Mouse (Mus musculus): Measurements from ENCODE around the gene Ube2j1.
A peak's percentile ranks its signal among the peaks of the same experiment; 100 is the strongest.
"Not testable (repeated sequence)": the region's sequence is repeated elsewhere in the genome, so short reads cannot be mapped to it uniquely, and the experiment has no call there.

Ube2j1 gene

DNA sequence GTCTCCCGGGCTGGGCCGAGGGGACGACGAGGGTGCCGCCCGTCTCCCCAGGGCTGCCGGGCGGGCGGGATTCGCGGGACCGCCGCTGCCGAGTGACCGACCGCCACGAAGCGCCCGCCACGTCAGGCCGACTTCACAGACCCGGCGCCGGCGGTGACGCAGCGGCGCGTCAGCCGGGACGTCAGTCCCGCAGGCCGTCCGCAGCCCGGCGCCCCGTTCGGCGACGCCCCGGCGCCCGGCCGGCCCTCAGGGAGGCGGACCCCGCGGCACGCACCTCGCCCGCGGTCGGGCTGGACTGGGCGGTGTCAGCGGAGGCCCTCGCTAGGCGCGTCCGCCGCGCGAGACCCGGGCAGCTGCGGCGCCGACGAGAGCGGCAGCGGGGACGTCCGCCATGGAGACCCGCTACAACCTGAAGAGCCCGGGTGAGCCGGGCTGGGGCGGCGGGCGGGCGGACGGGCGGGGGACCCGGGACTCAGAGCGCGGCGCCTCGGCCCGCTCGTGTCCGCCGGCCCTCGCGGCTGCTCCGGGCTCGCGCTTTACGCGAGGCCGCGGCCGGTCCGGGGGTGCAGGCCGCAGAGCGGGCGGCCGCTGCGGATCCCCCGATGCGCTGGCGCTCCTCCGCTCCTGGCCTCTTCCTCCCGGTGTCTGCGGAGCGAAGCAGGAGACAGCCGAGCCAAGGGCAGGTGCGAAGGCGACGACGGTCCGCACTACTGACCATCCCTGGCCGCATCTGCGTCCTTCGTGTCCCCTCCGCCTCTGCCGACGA, at the start of gene Ube2j1:
Ube2j1 (plus strand) TSS at position 222 of the 766 bp plus-strand sequence.
- peak; percentile 91 for DNase-seq (ENCODE audit: low read depth, low spot score)

DNA sequence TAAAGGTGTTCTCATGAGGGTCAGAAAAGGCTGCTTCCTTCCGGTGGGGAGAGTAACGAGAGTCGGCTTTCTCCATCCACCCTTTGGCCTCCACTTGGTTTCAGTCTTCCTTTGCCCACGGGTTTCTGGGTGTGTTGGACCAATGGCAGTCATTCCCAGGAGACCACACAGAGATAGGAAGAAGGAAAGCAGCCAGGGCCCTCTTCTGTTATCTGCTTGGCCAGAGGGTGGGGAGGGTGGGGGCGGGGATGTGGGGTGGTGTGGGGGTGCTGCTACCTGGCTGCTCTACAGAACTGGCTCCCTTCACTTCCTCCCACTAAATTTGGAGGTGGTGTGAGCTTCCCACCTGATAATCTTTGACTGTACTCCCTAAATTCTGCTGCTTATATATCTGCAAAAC, 49.6 kb upstream of the Ube2j1 start:
- no peak for DNase-seq (ENCODE audit: low read depth, low spot score)

DNA sequence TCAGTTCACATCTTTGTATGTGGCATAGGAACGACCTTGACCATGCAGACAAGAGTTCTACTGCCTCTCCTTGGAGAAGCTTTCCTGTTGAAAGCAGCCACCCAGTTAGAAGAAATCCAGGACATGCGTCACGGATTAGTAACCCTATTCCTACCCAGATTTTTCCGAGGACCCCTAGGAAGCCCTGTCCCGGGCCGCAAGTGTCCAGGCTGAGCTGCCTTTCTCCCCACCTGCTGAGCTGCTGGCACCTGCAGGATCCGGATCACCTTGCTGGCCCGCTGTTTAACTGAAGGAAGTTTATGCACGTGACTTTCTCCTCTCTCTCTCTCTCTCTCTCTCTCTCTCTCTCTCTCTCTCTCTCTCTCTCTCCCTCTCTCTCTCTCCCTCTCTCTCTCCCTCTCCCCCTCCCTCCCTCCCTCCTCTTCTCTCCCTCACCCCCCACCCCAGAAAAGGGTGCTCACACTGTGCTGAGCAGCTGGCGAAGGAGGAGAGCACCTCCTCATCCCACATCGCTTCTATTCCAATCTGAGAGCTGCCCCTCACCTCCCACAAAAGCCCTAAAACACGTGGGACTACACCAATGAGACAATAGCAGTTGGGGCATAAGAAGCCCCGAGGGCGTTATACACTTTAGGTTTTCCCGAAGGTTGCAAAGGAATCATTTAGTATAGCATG, 49.0 kb upstream of the Ube2j1 start:
- no peak for DNase-seq (ENCODE audit: low read depth, low spot score)

DNA sequence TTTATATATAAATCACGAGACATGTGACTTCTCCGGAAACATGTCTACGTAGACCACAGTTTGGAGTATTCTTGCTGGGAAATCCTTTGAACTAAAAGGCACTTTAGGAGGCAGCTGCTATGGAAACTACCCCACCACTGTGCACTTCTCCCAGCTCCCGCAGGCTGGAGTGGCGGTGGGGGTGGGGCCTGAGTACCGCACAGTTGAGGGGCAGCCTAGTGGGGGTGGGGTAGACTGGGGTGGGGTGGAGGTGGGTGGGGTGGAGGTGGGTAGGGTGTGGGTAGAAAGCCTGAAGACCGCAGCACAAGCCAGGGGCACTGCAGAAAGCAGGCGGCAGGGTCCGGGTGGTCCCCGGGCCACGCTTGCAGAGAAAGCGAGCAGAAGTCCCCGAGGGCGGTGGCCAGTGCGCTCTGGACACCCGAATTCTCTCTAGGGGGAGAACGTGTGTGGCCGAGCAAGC, 48.5 kb upstream of the Ube2j1 start, which contains the start of gene Rragd:
Rragd (plus strand) TSS at position 322 of the 460 bp plus-strand sequence.
- peak; percentile 68 for DNase-seq (ENCODE audit: low read depth, low spot score)

DNA sequence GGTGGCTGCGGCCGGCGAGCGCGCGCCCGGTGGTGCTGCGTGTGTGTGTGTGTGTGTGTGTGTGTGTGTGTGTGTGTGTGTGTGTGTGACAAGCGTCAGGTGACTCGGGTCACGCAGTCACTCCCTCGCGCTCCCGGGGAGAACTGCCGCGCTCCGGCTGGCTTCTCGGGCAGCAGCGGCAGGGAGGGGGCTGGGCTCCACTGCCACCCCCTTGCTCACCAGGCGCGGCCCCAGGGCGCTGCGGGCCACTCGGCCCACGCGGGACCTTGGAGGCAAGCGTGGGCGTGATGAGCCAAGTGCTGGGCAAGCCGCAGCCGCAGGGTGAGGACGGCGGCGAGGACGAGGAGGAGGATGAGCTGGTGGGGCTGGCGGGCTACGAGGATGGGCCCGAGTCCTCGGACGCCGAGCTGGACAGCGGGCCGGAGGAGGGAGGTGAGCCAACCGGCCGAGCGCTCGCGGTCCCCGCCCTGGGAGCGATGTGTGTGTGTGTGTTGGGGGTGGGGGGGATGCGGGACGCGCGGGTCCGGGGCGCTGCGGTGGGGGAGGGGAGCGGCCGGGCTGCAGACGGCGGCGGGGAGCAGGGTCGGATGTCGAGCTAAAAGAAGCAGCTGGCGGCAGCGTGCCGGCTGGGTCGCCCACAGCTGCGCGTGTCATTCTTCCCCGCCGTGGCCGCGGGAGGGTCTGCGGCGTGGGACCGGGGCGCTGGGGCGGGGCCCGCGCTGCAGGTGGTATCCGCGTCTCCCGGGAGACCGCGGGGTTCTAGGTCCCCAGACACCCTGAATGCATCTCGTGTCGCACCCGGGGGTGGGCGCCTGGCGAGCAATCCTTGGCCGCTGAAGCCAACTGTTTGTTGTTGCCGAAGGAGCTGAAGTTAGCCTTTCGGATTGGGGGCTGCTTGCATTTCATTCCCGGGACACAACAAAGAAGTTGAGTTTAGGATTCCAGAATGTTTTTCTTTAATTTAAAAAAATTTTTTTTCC, 47.8 kb upstream of the Ube2j1 start:
- DNase-seq (ENCODE audit: low read depth, low spot score), result peak; percentile 72

DNA sequence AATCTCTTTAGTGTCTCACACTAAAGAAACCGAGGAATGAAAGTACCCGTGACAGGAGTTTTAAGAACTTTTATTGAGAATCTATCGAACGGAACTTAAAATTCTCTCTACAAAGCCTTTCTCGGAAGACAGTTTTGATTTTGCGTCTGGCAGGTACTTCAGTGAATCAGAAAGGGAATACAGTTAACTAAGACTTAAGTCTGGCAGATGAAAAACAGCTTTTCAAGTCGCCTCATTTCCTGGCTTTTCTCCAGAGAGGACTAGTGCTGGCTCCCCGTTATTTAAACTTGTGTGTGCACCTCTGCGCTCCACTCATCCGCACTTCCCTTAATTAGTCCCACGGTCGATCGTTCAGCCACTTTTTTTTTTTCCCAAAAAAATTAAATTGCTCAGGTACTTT, 47.0 kb upstream of the Ube2j1 start:
- DNase-seq (ENCODE audit: low read depth, low spot score), result peak; percentile 39

DNA sequence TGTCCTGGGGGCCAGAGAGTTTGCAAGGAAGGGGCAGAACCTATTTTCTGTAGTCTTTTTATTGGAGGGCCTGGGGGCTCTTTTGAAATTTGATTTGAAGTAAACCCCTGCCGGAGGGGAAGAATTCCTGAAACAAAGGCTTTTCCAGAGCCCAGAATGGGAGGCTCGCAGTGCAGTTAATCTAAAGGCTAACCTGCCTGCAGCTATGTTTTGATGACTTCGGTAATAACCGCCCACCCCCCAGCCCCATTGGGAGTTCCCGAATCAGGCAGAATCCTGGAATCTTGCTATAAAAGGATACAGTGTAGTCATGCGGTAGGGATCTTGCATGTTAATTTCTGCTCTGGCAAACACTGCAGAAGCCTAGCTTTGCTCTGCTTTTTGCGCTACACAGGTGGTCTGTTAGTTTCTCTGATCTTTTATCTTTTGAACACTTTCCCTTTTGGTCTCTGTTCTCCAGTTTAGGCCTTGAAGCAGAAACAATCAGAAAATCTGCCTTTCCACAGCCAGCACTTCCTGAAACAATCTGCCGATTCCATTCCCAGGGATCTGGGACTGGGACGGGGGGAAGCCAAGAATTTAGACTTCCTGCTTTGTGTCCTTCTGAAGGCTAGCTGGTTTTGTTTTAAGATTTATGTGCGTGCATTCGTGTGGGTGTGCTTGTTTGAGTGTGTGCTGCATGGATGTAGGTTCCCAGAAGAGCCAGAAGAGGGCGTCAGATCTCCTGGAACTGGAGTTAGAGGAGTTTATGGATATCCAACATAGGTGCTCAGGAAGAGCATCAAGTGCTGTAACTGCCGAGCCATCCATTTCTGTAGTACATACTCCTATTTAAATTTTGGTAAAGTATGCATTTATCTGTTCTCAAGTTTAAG, 46.2 kb upstream of the Ube2j1 start:
- DNase-seq (ENCODE audit: low read depth, low spot score), result peak; percentile 68

DNA sequence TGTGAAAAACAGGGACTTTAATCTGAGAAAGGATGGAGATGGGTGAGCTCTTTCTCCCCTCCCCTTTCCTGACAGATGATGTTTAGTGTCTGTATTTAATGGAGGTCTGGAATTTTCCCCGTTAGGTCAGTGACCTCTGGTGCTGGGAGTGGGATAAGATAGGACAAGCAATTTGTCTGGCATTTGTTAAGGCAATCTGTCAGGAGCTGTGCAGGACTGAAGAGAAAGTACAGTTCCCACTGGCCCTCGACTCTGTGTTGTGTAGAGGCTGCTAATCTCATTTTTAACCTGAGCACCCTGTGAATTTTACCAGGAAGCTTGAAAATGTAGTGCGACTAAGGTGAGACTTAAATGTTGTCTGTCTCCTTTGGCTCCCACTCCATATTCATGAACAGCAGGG, 45.5 kb upstream of the Ube2j1 start:
- peak; percentile 69 for DNase-seq (ENCODE audit: low read depth, low spot score)

DNA sequence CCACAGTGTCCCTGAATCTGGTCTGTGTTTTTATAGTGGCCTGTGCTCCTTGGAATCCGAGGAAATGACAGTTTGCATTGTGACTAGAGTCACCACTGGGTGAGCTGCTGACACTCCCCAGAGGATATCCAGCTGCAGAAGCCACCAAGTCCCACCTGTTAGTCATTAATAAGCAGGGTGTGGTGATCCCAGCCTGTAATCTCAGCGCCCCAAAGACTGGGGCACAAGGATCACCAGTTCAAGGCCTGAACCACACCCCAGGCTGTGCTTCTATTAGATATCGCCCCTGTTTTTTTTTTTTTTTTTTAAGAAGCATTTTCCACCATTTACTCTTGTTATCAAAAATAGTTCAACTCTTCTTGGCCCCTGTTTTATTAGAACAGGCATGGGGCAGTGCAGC, 44.2 kb upstream of the Ube2j1 start:
- DNase-seq (ENCODE audit: low read depth, low spot score), result no peak

DNA sequence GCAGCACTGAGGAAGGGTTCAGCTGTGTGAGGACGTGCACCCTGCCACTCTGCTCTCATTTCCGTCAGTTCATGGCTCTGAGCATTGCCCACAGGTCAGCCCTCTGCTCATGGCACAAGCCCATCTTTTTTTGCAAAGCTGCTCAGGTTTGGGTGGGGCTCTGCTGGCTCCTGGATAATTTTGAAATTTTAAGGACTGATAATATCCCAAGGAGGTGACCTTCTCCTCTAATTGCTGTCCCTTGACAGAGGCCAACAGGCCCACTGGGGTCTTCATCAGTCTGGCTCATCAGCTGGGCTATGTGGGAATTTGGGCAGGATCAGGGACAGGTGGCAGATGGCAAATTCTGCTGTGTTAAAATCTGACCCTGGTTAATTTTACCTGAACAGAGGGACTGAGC, 41.9 kb upstream of the Ube2j1 start:
- no peak for DNase-seq (ENCODE audit: low read depth, low spot score)

DNA sequence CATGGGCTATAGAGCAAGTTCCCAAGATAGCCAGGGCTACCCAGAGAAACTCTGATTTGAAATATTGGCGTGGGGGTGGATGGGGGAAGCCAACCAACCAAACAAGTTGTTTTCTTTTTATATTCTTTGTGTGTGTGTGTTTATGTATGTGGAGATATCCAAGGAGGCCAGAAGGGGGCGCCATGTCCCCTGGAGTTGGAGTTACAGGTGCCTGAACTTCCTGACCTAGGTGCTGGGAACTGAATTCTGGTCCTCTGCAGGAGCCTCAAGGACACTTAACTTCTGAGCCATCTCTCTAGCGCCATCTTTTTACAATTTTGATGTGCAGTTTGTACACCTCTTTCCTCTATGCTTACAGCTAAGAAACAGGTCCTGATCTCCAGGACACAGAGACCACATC, 37.0 kb upstream of the Ube2j1 start:
- DNase-seq (ENCODE audit: low read depth, low spot score), result no peak

DNA sequence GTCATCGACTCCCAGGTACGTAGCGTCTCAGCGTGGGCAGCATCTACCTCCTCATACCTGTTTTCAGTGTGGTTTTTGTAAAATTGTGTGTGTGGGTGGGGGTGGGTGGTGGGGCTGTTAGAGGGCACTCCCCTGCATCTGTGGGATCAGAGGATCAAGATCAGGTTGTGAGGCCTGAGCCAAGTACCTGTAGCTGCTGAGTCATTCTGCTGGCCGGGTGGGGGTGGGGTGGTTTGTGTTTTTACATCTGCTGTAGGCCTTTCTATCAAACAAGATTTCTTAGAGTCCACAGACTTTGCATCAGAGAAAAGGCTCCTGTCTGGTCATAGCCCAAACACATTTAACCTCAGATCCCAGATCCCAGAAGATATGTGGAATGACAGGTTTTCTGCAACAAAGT, 35.1 kb upstream of the Ube2j1 start:
- DNase-seq (ENCODE audit: low read depth, low spot score), result no peak

DNA sequence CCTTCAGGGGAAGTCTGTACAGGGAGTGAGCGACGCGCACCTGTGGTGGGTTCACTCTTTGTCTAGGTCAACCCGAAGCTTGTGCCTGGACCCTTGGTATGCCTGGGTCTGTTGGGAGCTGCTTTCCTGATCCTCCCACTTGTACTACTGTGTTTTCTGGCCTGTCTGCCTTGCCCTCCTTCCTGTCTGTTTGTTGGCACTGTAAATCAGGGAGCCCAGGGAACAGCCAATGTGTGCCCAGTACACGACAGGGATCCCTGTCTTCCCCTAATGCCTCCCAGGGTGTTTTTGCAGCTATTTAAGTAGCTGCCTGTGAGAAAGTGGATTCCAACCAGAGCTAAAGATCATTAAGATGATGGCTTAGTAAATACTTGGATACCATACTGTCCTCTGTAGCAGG, 33.6 kb upstream of the Ube2j1 start:
- no peak for DNase-seq (ENCODE audit: low read depth, low spot score)

DNA sequence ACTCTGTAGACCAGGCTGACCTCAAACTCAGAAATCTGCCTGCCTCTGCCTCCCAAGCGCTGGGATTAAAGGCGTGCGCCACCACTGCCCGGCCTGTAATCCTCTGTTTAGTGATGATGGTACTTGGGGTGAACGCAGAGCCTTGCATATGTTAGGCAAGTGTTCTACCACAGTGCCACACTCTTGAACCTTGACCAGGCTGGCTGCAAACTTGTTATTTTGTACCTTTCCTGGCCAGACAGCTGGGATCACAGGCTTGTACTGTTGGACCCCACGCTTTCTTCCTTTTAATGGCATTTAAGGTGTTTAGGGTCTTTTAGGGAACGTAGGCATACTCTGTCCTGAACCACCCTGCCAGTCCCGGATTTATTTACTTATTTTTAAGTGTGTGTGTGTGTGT, 32.2 kb upstream of the Ube2j1 start:
- DNase-seq (ENCODE audit: low read depth, low spot score), result no peak

DNA sequence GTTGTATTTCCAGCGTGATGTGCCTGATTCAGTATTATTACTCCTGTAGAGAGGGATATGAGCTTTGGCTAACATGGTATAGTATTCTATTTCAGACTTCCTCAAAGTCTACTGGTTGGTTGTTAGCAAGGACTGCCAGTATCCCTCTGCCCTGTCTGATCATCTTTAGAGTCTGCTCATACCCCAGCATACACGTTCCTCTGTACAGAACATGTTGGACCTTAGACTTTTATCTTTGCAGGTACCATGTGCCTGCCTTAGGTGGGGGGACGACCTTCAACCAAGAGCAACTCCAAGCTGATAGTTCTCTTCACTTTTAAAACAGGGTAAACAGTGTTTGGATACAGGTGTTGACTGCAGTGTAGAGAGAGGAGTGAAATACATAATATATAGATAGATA, 29.1 kb upstream of the Ube2j1 start:
- DNase-seq (ENCODE audit: low read depth, low spot score), result no peak

DNA sequence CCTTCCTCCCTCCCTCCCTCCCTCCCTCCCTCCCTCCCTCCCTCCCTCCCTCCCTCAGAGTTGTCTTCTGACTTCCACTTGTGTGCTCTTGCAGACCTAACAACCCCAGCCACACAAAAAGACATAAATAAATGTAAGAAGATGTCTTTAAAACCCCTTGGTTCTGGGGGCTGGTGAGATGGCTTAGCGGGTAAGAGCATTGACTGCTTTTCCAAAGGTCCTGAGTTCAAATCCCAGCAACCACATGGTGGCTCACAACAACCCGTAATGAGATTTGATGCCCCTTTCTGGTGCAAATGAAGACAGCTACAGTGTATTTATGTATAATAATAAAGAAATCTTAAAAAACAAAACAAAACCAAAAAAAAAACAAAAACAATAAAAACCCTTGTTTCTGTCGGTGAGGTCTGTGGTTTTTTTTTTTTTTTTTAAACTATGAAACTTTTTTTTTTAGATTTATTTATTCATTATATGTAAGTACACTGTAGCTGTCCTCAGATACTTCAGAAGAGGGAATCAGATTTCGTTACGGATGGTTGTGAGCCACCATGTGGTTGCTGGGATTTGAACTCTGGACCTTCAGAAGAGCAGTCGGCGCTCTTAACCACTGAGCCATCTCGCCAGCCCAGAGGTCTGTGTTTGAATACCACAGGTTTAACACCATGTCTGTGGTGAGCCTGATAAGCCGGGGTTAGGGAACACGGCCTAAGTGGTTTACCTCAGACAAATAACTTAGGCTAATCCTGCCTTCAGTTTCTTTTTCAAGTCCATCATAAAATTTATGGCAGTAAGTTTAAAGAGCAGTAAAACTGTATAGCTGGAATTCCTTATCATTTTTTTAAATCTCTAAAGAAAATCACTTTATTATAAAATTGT, 25.4 kb upstream of the Ube2j1 start:
- DNase-seq (ENCODE audit: low read depth, low spot score), result not testable (repeated sequence)

DNA sequence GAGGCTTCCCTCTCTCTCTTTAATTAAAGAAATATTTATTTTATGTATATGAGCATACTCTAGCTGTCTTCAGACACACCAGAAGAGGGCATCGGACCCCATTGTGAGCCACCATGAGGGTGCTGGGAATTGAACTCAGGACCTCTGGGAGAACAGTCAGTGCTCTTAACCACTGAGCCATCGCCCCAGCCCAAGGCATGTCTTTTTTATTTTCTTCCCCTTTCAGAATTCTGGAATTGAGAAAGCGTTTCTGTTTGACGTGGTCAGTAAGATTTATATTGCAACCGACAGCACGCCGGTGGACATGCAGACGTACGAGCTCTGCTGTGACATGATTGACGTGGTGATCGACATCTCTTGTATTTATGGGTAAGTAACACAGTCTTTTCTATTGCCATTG, 24.4 kb upstream of the Ube2j1 start:
- DNase-seq (ENCODE audit: low read depth, low spot score), result no peak

DNA sequence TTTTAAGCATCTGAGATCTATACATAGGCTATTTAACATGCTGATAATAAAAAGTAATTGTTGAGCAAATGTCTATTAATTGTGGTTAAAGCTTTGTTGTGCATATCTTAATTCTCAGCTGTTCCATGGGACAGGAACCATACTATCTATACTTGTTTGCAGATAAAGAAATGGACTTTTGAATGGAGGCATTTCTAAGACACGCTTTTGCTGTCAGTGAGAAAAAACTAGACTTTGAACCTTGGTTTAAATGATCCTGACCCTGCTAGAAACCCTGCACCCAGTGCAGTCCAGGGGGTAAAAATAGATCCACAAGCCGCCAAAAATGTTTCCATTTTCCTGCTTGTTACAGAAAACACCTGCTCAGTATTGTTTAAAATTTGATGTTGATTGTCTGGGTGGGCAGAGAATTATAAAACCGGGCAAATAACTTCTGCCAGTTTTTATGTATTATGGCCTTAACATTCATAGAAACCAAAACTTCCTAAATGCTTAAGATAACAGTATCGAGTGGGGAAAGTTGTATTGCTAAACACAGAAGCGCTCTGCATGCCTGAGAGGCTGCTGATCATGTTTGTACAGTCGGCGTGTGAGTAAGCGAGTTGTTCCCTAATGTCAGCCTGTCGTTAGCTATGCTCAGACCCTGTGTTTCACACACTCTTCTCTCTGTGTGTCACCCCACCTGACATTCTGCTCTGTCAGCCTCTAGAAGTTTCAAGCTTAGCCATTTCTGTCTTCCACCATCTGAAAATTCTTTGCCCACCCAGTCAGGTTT, 23.6 kb upstream of the Ube2j1 start:
- DNase-seq (ENCODE audit: low read depth, low spot score), result no peak

DNA sequence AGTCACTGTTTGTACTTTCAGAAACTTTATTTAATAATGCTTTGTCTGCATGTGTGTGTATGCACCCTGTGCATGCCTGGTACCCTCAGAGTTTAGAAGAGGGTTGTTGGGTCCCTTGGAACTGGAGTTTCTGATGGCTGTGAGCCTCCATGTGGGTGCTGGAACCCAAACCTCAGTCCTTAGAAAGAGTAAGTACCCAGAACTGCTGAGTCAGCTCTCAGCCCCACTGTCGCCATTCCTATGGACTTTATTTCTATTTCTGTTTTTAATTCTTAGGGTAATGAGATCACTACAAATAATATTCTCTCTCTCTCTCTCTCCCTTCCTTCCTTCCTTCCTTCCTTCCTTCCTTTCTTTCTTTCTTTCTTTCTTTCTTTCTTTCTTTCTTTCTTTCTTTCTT, 21.1 kb upstream of the Ube2j1 start:
- DNase-seq (ENCODE audit: low read depth, low spot score), result no peak
